Mouse (Mus musculus): ENCODE results near the gene Ipcef1. TPM values are rescaled to one million over a fixed set of nuclear protein-coding genes. Genes with fewer than 3 reads are reported as not detected.
A peak's percentile ranks its signal among the peaks of the same experiment; 100 is the strongest.

The Ipcef1 gene
- total RNA-seq, 1 experiment from 2014 or later, result 0.74 TPM

GRCm38 (mm10) chr10:6967588-6968242 is 84.6 kb downstream of the Ipcef1 start:
- no peak for DNase-seq

- DNase-seq, result no peak
Measured at GRCm38 (mm10) chr10:6958791-6959190, 93.5 kb downstream of the Ipcef1 start.

GRCm38 (mm10) chr10:6956357-6956756 is 95.9 kb downstream of the Ipcef1 start:
- DNase-seq, result no peak

GRCm38 (mm10) chr10:6954533-6954932 is 97.7 kb downstream of the Ipcef1 start:
- DNase-seq, result no peak

GRCm38 (mm10) chr10:6953115-6953514 is 99.2 kb downstream of the Ipcef1 start:
- DNase-seq, result no peak

GRCm38 (mm10) chr10:6936671-6937425 is 115.4 kb downstream of the Ipcef1 start:
- DNase-seq, result no peak

GRCm38 (mm10) chr10:6934776-6935175 is 117.5 kb downstream of the Ipcef1 start:
- no peak for DNase-seq

- DNase-seq, result no peak
Measured at GRCm38 (mm10) chr10:6930889-6931288, 121.4 kb downstream of the Ipcef1 start.

GRCm38 (mm10) chr10:6930398-6930797 is 121.9 kb downstream of the Ipcef1 start:
- DNase-seq, result no peak

- no peak for DNase-seq
Measured at GRCm38 (mm10) chr10:6928905-6929304, 123.4 kb downstream of the Ipcef1 start.

- no peak for DNase-seq
Measured at GRCm38 (mm10) chr10:6927600-6928223, 124.6 kb downstream of the Ipcef1 start.

GRCm38 (mm10) chr10:6926724-6927123 is 125.6 kb downstream of the Ipcef1 start:
- no peak for DNase-seq

- DNase-seq, result no peak
Measured at GRCm38 (mm10) chr10:6916545-6917257, 135.6 kb downstream of the Ipcef1 start.

GRCm38 (mm10) chr10:6915991-6916390 is 136.3 kb downstream of the Ipcef1 start:
- no peak for DNase-seq

- no peak for DNase-seq
Measured at GRCm38 (mm10) chr10:6909763-6910162, 142.5 kb downstream of the Ipcef1 start.

GRCm38 (mm10) chr10:6901819-6902393 is 150.4 kb downstream of the Ipcef1 start:
- DNase-seq, result no peak

GRCm38 (mm10) chr10:6900126-6900525 is 152.2 kb downstream of the Ipcef1 start:
- no peak for DNase-seq

GRCm38 (mm10) chr10:6896659-6897303 is 155.5 kb downstream of the Ipcef1 start:
- no peak for DNase-seq

- no peak for DNase-seq
Measured at GRCm38 (mm10) chr10:6895796-6896195, 156.5 kb downstream of the Ipcef1 start.

GRCm38 (mm10) chr10:6890348-6891009 is 161.8 kb downstream of the Ipcef1 start:
- DNase-seq, result peak; percentile 20

GRCm38 (mm10) chr10:6889640-6890245 is 162.5 kb downstream of the Ipcef1 start:
- peak; percentile 11 for DNase-seq

All from adrenal gland, postnatal 14 days (tissue).